Mouse (Mus musculus) thymus, adult 2 months (tissue): ENCODE results near the gene Hoxa5.

Experiments used
- CTCF ChIP-seq: fragments of 200-500 bp; IDR thresholded peaks from 2 replicates; pipeline ENCODE4 v1.5.1; 2012; ENCODE audit warnings: mild to moderate bottlenecking, control low read depth, low read length, moderate library complexity, borderline replicate concordance; ENCODE audit not compliant: control insufficient read depth, poor library complexity, insufficient read depth; ENCODE audit errors: extremely low read depth
- POLR2A ChIP-seq: fragments of 200-500 bp; IDR thresholded peaks from 2 replicates; pipeline ENCODE4 v1.6.1; 2012; ENCODE audit warnings: mild to moderate bottlenecking, low read length, control low read depth, moderate library complexity; ENCODE audit not compliant: control insufficient read depth, poor library complexity, insufficient read depth; ENCODE audit errors: extremely low read depth

GRCm38 (mm10) chr6:52230516-52231165, 26.3 kb upstream of the Hoxa5 start, which contains the start of gene Hoxa9:
- TF ChIP-seq CTCF (no peak), POLR2A (no peak)
